Mouse (Mus musculus): Measurements from ENCODE around the gene Gp1ba. TPM values are rescaled to one million over a fixed set of nuclear protein-coding genes. Genes with fewer than 3 reads are reported as not detected.

Gp1ba gene
- total and polyA plus RNA-seq, 2 experiments from 2014 or later, result 0.08 to 0.10 TPM

DNA sequence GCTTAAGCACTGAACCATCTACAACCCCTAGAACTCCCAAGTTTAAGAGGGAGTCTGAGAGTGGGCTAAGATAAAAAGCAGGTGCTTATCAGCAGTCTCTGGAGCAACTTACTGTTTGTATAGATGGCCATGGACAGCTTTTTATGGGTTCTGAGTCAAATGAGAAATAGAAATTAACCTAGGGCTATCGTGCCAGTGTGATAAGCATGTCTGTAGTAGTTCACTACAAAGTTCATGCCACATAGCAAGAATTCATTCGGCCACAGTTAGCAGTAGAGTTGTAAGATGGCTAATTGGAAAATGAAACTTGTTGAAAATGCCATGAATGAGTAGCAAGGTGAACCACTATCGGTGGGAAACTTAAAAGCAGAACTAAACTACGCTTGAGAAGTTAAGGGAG, 9.6 kb downstream of the Gp1ba start:
- H3K27me3 ChIP-seq (ENCODE audit: insufficient read depth, low read length), result no peaks in the 10 kb centered on the region
- H3K36me3 ChIP-seq (ENCODE audit: insufficient read depth), result peaks cover 47% of the 10 kb centered on the region
- no peaks in the 10 kb centered on the region for H3K9me3 ChIP-seq (ENCODE audit: low read length)
- H3K4me3 ChIP-seq (ENCODE audit: low read depth, low read length), result no peak overlapping the region
- H3K9ac ChIP-seq, result peak overlapping the region; percentile 80; the same call in 1 of the 2 replicates
- DNase-seq (no peak), ATAC-seq (no peak)
- H3K4me1 ChIP-seq (ENCODE audit: insufficient read depth), result peaks cover 18% of the 10 kb centered on the region
- 88% methylated on average over 4 of the region's 4 CpGs for WGBS
- TF ChIP-seq CTCF (IDR thresholded peaks at IDR 0.05; ENCODE audit: low read depth), result no peak
- H3K27ac ChIP-seq (ENCODE audit: low read depth, low read length), result no peak overlapping the region
- peak overlapping the region; percentile 84 for H3K4me2 ChIP-seq (ENCODE audit: low read depth)

DNA sequence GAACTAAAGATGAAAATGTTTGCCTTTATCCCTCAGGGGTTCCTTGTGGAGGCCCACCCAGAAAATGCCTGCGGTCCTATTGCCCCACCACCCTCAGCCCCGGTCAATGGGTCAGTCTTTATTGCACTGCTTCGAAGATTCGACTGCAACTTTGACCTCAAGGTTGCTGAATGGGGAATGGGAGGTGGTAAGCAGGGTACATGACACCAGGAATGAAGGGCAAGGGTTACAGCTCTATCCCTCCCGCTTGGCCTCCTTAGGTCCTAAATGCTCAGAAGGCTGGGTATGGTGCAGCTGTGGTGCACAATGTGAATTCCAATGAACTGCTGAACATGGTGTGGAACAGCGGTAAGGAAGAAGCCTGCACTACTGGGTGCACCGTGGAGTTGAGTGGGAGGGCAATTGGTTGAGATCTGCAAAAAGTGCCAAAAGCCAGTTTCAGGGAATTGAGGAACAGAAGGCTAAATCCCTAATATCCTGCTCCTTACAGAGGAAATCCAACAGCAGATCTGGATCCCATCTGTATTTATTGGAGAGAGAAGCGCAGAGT, 10.3 kb downstream of the Gp1ba start:
- no peak for DNase-seq
- Histone ChIP-seq H3K9me3 (ENCODE audit: low read length) (no peaks in the 10 kb centered on the region), H3K27me3 (ENCODE audit: insufficient read depth, low read length) (no peaks in the 10 kb centered on the region), H3K27ac (ENCODE audit: low read depth, low read length) (no peak overlapping the region), H3K4me1 (ENCODE audit: insufficient read depth) (peaks cover 18% of the 10 kb centered on the region), H3K4me2 (ENCODE audit: low read depth) (no peak overlapping the region), H3K9ac (no peak overlapping the region), H3K36me3 (ENCODE audit: insufficient read depth) (peaks cover 46% of the 10 kb centered on the region), H3K4me3 (ENCODE audit: low read depth, low read length) (no peak overlapping the region)
- 89% methylated on average over 8 of the region's 8 CpGs for WGBS
- no peak for TF ChIP-seq CTCF (IDR thresholded peaks at IDR 0.05; ENCODE audit: low read depth)
- ATAC-seq, result no peak

GRCm38 (mm10) chr11:70650322-70651175, 11.6 kb downstream of the Gp1ba start:
- ATAC-seq (no peak), DNase-seq (no peak)
- Histone ChIP-seq H3K9ac (no peak overlapping the region), H3K27ac (ENCODE audit: low read depth, low read length) (no peak overlapping the region), H3K27me3 (ENCODE audit: insufficient read depth, low read length) (no peaks in the 10 kb centered on the region), H3K9me3 (ENCODE audit: low read length) (no peaks in the 10 kb centered on the region), H3K4me3 (ENCODE audit: low read depth, low read length) (no peak overlapping the region), H3K4me1 (ENCODE audit: insufficient read depth) (peaks cover 17% of the 10 kb centered on the region), H3K36me3 (ENCODE audit: insufficient read depth) (peaks cover 34% of the 10 kb centered on the region), H3K4me2 (ENCODE audit: low read depth) (no peak overlapping the region)
- 84% methylated on average over 12 of the region's 12 CpGs for WGBS
- TF ChIP-seq CTCF (IDR thresholded peaks at IDR 0.05; ENCODE audit: low read depth), result no peak

GRCm38 (mm10) chr11:70651391-70651790, 12.5 kb downstream of the Gp1ba start:
- ATAC-seq, result no peak
- Histone ChIP-seq H3K4me1 (ENCODE audit: insufficient read depth) (peaks cover 9% of the 10 kb centered on the region), H3K4me2 (ENCODE audit: low read depth) (no peak overlapping the region), H3K9me3 (ENCODE audit: low read length) (no peaks in the 10 kb centered on the region), H3K27ac (ENCODE audit: low read depth, low read length) (no peak overlapping the region), H3K4me3 (ENCODE audit: low read depth, low read length) (no peak overlapping the region), H3K27me3 (ENCODE audit: insufficient read depth, low read length) (no peaks in the 10 kb centered on the region), H3K9ac (no peak overlapping the region), H3K36me3 (ENCODE audit: insufficient read depth) (peaks cover 34% of the 10 kb centered on the region)
- DNase-seq, result no peak
- WGBS, result 84% methylated on average over 2 of the region's 2 CpGs
- no peak for TF ChIP-seq CTCF (IDR thresholded peaks at IDR 0.05; ENCODE audit: low read depth)

- H3K27me3 ChIP-seq (ENCODE audit: insufficient read depth, low read length), result no peaks in the 10 kb centered on the region
- 0 out of 2 replicates have a peak overlapping the region, but pooled peaks have one; percentile 97 for H3K9ac ChIP-seq
- TF ChIP-seq CTCF (IDR thresholded peaks at IDR 0.05; ENCODE audit: low read depth), result no peak
- ATAC-seq (no peak), DNase-seq (no peak)
- H3K4me2 ChIP-seq (ENCODE audit: low read depth), result peak overlapping the region; percentile 87
- H3K27ac ChIP-seq (ENCODE audit: low read depth, low read length), result no peak overlapping the region
- no peak overlapping the region for H3K4me3 ChIP-seq (ENCODE audit: low read depth, low read length)
- 70% methylated on average over 12 of the region's 12 CpGs for WGBS
- H3K4me1 ChIP-seq (ENCODE audit: insufficient read depth), result peaks cover 8% of the 10 kb centered on the region; the same call in 1 of the 2 replicates
- H3K36me3 ChIP-seq (ENCODE audit: insufficient read depth), result peaks cover 34% of the 10 kb centered on the region
- H3K9me3 ChIP-seq (ENCODE audit: low read length), result no peaks in the 10 kb centered on the region
Observed at GRCm38 (mm10) chr11:70652029-70652883, 13.3 kb downstream of the Gp1ba start.

DNA sequence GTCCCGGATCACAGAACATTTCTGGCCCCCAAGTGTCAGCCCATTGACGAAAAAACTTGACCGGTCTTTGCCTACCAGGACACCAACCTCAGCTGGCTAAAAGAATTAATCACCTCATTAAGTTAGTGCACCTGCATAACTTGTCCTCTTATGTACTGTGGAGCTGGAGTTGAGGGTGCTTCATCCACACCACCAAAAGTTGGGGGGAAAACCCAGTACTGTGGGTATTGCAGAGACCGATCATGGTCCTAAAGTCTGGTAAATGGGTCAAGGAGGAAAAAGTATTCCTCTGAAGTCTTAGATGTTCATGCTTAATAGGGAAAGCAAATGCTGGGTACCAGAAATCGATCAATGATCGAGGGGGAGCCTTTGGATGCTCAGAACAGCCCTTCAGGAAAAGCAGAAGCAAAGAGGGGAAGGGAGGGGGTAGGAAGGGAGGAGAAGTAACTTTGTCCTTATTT, 14.0 kb downstream of the Gp1ba start:
- Histone ChIP-seq H3K9ac (peak overlapping the region; percentile 97; the same call in 1 of the 2 replicates), H3K27me3 (ENCODE audit: insufficient read depth, low read length) (no peaks in the 10 kb centered on the region), H3K4me3 (ENCODE audit: low read depth, low read length) (peak overlapping the region; percentile 98), H3K36me3 (ENCODE audit: insufficient read depth) (peaks cover 34% of the 10 kb centered on the region), H3K9me3 (ENCODE audit: low read length) (no peaks in the 10 kb centered on the region), H3K27ac (ENCODE audit: low read depth, low read length) (peak overlapping the region; percentile 97; the same call in 1 of the 2 replicates), H3K4me2 (ENCODE audit: low read depth) (peak overlapping the region; percentile 87), H3K4me1 (ENCODE audit: insufficient read depth) (peaks cover 8% of the 10 kb centered on the region; the same call in 1 of the 2 replicates)
- 60% methylated on average over 6 of the region's 6 CpGs for WGBS
- DNase-seq (no peak), ATAC-seq (no peak)
- TF ChIP-seq CTCF (IDR thresholded peaks at IDR 0.05; ENCODE audit: low read depth), result no peak

Measured in forebrain, postnatal 0 days (tissue).